ENCODE assay signal across 33 mouse cellular contexts in the genomic region with DNA sequence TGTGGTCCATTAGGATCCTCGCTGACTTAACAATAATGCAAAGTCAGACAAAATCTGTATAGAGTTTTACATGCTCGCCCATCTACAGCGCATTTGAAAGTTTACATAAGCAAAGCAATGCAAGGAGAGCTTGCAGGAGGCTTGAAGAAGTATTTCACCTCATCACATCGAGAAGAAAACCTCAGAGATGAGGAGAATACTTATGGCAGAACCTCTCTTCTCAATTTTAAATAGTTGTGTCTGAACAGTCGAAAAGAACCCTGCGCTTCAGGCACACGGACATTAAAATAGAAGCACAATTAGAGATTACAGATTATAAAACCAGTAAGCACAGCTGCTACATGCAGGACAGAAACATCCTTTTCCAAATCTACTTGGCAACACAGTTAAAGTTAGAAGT.
"Had no signal": no experiment of that assay in that cellular context is flagged by ENCODE, and none has a peak within 500 bp of the region (broad histone marks: within the 10 kb centered on the region; RNA-seq: fewer than 3 reads in every experiment).

No protein-coding gene starts in this region.

- H3K27ac ChIP-seq: heart, embryonic 10.5 days; heart, embryonic 13.5 days; hindbrain, embryonic 10.5 days; hindbrain, embryonic 12.5 days; hindbrain, embryonic 13.5 days; hindbrain, embryonic 14.5 days; hindbrain, embryonic 15.5 days; hindbrain, postnatal 0 days; intestine, embryonic 15.5 days; kidney, embryonic 15.5 days; kidney, postnatal 0 days; layer of hippocampus, adult 2 months had no signal

- ATAC-seq: hindbrain, embryonic 16.5 days; hindbrain, postnatal 0 days; inflammation-experienced regulatory T-cells, adult 6 months; intestine, embryonic 15.5 days; intestine, embryonic 16.5 days; intestine, postnatal 0 days had no signal

- DNase-seq: heart, postnatal 10 days; heart, postnatal 36 days; heart, postnatal 4 days; kidney, adult 11 months; kidney, adult 18-20 months; kidney, adult 2 months; kidney, adult 8-10 months; kidney, adult 9 months; kidney, postnatal 10 days; kidney, postnatal 14 days; kidney, postnatal 25 days; kidney, postnatal 36 days; kidney, postnatal 4 days; layer of hippocampus, adult 9-11 months; layer of hippocampus, postnatal 36 days had no signal

- H3K4me3 ChIP-seq: heart, embryonic 10.5 days; heart, embryonic 12.5 days; heart, embryonic 13.5 days; heart, embryonic 15.5 days; hindbrain, embryonic 10.5 days; hindbrain, embryonic 12.5 days; hindbrain, embryonic 13.5 days; hindbrain, embryonic 15.5 days; intestine, embryonic 15.5 days; kidney, embryonic 15.5 days; layer of hippocampus, adult 2 months had no signal
